Mouse (Mus musculus): ENCODE data around the gene Gzmm.

The Gzmm gene

DNA sequence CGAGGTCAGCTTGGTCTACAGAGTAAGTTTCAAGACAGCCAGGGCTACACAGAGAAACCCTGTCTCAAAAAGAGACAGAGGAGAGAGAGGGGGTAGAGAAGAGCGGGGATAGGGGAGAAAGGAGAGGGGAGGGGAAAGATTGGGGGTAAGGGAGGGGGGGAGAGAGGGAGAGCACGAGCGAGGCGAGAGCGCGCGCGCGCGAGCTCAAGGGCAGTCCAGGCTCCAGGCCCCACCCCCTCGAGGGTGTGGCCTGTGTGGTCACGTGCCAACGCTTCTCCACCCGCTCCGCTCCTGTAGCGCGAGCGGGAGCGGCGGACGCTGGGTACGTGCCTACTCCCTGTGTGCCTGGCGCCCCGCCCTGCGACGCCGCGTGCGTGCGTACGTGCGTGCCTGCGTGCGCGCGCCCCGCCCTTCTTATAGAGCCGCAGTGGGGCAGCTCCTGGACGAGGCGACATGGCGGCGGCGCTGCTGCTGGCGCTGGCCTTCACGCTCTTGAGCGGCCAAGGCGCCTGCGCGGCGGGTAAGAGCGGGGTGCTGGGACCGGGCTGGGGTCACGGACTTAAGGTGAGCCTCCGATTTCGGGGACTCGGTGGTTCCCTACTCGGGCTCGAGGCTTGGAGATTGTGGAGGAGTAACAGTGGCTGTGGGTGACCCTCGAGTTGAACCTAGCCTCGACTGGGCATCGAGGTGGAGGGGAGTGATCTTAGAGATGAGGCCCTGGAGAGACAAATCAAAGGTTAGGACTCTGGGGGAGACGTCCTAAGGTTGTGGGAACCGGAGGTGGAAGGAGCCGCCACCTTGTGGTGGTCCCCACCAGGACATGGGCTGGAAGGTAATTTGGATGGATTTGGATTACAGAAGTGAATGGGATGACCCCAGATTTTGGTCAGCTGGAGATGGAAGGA is 15.5 kb downstream of the Gzmm start, which contains the start of gene Bsg:
Bsg (plus strand) TSS at position 427 of the 905 bp plus-strand sequence.
- DNase-seq, result peak; percentile 99

- no peak for DNase-seq
Observed at GRCm38 (mm10) chr10:79704970-79705360, 16.1 kb downstream of the Gzmm start.

DNA sequence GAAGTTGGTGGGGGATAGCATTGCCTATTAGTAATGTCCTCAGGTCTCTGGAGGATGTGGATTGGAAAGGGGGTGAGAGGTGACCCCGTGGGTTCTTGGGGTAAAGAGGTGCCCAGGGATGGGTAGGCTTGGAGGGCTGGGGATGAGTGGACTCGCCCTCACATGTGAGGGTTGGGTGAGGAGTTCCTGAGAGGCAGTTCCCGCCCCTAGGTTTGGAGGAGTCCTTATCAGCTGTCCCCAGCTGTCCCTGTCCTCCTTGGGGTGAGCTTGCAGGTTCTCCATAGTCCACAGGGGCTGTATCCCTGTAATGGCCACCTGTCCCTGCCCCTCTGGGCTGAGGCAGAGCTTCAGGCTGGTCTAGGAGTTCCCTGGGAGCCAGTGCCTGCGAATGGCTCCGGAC is 17.1 kb downstream of the Gzmm start:
- DNase-seq, result no peak

- no peak for DNase-seq
Observed at GRCm38 (mm10) chr10:79706406-79707094, 17.7 kb downstream of the Gzmm start.

DNA sequence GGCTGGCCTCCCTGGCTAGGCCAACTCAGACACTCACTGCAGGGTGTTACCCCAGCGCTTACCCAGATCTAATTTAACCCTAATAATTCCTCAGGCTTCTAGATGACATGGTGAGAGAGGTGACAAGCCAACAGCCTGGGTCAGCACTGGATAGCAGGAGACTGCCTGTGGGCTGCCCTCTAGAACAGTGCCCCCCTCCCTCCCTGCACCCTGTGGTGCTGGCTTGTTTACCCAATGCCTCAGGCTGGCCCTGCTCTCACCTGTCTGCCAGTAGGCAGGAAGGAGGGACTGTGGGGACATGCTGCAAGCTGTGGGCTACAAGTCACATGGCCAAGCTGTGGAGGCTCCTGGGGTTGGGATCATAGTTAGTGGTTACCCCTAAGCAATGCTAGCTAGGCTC is 18.3 kb downstream of the Gzmm start:
- DNase-seq, result no peak

DNA sequence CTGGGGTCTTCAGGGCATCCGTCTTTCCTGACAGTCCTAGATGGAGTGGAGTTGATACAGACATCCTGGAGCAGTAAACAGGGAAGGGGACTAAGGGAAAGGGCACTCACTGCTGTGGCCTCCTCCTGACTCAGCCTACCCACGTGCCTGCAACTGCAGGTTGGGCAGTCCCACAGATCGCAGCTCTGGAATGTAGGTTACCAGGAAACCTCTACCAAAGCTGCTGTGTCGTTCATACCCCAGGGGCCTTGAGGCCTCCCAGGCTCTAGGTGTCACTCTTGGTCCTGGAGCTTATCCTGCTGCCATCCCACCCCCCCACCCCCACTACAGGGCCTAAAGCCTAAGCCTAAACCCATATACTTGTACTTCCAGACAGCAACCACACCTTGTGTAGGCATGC is 18.9 kb downstream of the Gzmm start:
- DNase-seq, result no peak

DNA sequence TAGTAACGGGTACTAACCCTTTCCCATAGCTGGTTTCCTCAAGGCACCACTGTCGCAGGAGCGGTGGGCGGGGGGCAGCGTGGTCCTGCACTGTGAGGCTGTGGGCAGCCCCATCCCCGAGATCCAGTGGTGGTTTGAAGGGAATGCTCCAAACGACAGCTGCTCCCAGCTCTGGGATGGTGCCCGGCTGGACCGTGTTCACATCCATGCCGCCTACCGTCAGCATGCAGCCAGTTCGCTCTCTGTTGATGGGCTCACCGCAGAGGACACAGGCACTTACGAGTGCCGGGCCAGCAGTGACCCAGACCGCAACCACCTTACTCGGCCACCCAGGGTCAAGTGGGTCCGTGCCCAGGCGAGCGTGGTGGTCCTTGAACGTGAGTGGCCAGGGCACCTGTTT is 19.8 kb downstream of the Gzmm start:
- DNase-seq, result no peak

DNA sequence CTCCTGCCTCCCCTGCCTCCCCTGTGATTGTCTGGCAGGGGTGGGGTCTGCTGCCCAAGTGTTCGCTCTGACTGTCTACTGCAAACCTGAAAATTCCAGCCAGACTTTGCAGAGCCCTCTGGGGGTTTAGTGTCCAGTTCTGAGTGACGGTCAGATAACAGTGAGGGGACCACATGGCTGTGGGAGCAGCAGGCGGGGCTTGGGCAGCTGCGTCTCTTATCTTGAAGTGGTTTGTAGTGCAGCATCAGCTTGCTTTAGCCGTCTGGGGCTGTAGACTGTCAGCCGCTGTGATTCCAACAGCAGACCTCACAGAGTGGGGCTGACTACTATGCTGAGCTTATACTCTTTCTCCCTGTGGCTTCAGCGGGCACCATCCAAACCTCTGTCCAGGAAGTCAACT is 20.5 kb downstream of the Gzmm start:
- DNase-seq, result no peak

DNA sequence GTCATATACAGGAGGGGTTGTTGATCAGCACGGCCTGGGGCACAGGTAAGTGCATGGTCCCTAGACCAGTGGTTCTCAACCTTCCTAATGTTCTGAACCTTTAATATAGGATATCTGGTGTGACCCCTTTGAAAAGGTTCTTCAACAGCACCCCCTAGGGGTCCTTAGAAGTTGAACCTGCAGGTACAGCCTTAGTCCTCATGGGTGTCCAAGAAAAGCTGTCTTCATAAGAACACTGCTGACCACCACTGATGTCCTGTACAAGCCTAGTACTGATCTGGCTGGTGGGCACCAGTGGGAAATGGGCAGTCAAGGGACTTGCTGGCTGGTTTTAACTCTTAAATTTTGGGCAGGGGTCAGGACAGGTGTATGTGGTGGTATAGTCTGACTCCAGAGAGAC is 23.2 kb downstream of the Gzmm start:
- DNase-seq, result no peak

DNA sequence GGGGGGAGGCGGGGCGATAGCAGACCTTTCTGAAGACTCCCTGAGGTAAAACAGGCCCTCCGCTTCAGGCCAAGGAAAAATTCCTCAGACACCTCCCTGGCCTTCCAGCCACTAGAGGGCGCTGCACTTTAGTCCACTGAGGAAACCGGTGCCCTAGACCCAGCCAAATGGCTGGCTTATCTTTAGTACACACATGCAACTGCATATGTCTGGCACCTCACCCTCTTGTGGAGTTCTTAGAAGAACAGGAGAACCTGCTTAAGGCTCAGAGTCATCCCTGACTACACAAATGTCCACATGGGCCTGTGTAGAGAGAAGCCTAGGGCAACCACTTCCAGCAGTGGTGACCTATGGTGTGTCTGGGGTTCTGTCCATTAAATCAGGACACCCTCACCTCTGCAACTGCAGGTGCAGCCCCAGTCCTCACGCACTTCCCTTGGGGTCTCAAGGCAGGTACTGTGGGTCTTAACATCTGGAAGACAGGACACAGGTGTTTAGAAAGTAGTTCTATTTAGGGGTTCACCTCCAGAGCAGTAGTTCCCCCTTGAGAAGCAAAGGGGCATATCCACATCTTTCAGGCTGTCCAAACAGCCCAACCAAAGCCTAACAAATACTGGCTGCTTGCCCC is 23.8 kb downstream of the Gzmm start:
- DNase-seq, result peak; percentile 87

GRCm38 (mm10) chr10:79713163-79713562 is 24.3 kb downstream of the Gzmm start:
- DNase-seq, result no peak

GRCm38 (mm10) chr10:79714996-79715395 is 26.2 kb downstream of the Gzmm start:
- no peak for DNase-seq

DNA sequence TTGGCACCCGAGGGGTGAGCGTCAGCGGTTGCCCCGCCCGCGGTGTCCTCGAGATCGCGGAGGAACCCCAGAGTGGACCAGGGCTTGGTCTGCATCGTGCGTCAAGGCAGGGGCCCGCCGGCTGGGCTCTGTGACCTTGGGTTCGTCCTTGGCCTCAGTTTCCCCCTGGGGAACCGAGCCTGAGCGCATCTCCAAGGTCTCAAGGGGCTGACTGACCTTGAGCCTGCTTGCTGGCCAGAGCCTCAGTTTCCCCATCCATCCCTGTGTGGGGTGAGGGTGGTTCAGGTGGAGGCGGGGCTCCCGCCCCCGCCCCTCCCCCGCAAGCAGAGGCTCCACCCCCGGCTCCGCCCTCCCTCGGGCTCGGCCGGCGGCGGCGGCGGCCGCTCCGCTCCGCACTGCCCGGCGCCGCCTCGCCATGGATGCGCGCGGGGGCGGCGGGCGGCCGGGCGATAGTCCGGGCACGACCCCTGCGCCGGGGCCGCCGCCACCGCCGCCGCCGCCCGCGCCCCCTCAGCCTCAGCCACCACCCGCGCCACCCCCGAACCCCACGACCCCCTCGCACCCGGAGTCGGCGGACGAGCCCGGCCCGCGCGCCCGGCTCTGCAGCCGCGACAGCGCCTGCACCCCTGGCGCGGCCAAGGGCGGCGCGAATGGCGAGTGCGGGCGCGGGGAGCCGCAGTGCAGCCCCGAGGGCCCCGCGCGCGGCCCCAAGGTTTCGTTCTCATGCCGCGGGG is 27.6 kb downstream of the Gzmm start, which contains the start of gene Hcn2:
Hcn2 (plus strand) TSS at position 381 of the 734 bp plus-strand sequence.
- no peak for DNase-seq

DNA sequence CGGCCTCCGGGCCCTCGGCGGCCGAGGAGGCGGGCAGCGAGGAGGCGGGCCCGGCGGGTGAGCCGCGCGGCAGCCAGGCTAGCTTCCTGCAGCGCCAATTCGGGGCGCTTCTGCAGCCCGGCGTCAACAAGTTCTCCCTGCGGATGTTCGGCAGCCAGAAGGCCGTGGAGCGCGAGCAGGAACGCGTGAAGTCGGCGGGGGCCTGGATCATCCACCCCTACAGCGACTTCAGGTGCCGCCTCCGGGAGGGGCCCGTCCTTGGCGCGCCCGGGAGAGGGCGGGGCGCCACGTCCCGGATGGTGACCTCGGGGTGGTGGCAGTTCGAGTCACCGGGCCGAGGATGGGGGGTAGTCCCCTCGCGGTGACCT is 28.2 kb downstream of the Gzmm start:
- DNase-seq, result no peak

GRCm38 (mm10) chr10:79717640-79718357 is 29.0 kb downstream of the Gzmm start:
- DNase-seq, result peak; percentile 86

DNA sequence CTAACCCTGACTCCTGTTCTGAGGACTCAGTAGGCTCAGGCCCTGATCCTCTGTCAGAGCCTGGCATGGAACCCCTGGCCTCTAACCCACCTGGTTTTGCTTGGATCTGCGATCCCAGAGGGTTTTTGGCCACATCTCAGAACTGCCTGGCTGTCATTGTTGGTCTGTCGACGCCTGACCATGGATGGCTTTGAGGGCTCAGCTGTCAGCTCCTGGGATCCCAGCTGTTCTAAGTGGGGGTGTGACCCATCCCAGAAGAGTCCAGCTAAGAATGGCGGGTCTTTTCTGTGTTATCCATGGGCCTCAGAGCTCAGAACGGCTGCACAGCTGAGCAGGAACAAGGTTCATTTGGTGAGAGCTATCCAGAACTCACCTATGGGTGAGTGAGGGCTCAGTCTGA is 32.3 kb downstream of the Gzmm start:
- no peak for DNase-seq

GRCm38 (mm10) chr10:79723047-79723446 is 34.2 kb downstream of the Gzmm start:
- DNase-seq, result no peak

GRCm38 (mm10) chr10:79723692-79724091 is 34.9 kb downstream of the Gzmm start:
- no peak for DNase-seq

DNA sequence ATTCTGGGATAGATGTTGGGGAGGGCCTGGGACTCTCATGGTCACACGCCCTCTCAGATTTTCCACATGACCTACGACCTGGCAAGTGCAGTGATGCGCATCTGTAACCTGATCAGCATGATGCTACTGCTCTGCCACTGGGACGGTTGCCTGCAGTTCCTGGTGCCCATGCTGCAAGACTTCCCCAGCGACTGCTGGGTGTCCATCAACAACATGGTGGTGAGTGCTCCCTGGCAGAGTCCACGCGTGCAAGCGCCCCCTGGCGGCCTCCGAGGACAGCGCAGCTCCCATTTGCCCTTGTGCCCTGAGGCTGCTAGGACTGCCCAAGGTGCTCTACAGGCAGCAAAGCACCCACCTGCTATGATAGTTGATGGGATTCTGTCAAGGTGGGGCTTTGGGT is 37.3 kb downstream of the Gzmm start:
- DNase-seq, result peak; percentile 65

- no peak for DNase-seq
Observed at GRCm38 (mm10) chr10:79728323-79729249, 39.8 kb downstream of the Gzmm start.

- no peak for DNase-seq
Observed at GRCm38 (mm10) chr10:79729357-79729965, 40.6 kb downstream of the Gzmm start.
